Mouse (Mus musculus): ENCODE data around the gene Zfp617.
"Not testable (repeated sequence)": the region's sequence is repeated elsewhere in the genome, so short reads cannot be mapped to it uniquely, and the experiment has no call there.

Zfp617 gene

DNA sequence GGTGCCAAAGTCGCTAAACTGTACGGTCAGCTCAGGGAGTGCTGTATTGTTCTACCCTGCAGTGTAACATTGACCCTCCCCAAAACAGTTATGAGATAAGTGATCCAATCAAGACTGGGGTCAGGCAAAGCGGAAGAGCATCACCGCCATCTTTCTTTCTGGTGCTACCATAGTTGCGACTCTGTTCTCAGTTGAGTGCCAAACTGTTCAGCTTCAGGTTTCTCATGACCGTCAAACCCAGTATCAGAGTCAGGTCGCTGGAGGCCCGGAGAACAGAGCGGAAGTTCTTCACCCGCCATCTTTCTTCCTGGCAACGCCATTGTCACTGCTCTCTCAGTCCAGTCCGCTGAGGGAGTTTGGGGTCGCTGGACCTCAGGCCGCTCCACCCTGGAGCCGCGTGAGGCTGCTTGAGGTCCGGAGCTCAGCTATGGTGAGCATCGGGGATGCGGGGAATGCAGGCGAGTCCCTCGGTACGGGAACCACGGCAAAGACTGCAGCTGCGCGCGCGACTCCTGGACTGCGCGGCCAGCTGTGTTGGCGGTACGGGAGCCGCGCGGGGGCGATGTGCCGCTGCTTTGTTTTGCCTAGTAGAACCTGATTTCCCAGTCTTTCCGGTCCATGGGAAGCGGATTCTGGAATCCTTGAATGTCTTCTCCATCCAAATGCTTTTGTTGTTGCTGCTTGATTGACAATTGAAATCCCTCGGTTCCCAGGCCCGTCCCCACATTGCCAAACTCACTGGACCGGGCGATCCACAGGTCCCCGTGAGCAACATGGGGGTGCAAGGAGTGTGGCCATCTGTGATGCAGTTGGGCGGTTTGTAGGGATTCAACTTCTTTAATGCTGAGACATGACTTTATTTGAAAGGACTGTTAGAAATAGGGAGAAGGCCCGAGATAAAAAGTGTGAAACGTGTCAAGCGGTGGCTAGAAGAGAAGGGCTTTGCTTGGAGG, at the start of gene Zfp617, which contains the start of gene Zfp882:
TSS of gene Zfp617 (plus strand) at position 327 of the 953 bp plus-strand sequence.
TSS of gene Zfp882 (plus strand) at position 300 of the 953 bp plus-strand sequence.
- peak; percentile 79 for DNase-seq (ENCODE audit: low spot score)

- DNase-seq (ENCODE audit: low spot score), result not testable (repeated sequence)
Observed at GRCm38 (mm10) chr8:71861551-71861950, 46.9 kb upstream of the Zfp617 start.

GRCm38 (mm10) chr8:71862038-71862437, 46.4 kb upstream of the Zfp617 start:
- DNase-seq (ENCODE audit: low spot score), result not testable (repeated sequence)

DNA sequence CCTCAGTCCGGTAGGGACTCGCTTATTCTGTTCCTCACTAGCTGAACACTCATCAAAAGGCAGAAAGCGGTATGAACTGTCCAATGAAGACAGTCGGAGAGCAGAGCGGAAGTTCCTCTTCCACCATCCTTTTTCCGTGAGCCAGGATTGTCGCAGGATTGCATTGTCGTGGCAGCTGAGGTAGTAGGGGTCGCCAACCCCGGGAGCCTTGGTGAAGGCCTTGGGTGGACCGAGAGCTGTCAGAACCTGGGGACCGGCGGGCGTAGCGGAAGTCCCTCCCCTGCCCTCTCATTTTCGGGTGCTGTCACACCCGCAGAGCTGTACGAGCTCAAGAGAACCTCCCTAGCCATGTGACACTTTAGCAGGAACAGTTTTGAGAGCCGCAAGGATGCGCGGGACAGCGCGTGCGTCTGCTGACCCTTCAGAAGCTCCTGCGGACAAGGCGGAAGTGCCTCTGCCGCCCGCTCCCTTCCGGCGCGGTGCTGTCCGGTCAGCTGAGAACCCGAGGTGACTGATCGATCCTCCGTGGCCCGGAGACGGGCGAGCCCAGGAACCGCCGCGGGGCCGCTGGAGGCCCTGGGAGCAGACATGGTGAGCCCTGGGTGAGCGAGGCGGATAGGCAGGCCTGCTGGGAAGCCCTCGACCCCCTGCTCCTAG, 26.7 kb upstream of the Zfp617 start, which contains the start of gene Zfp709:
TSS of gene Zfp709 (plus strand) at position 402 of the 657 bp plus-strand sequence.
- peak; percentile 62 for DNase-seq (ENCODE audit: low spot score)

- not testable (repeated sequence) for DNase-seq (ENCODE audit: low spot score)
Observed at GRCm38 (mm10) chr8:71900666-71901065, 7.8 kb upstream of the Zfp617 start.

GRCm38 (mm10) chr8:71903084-71903483, 5.4 kb upstream of the Zfp617 start:
- DNase-seq (ENCODE audit: low spot score), result not testable (repeated sequence)

- no peak for DNase-seq (ENCODE audit: low spot score)
Observed at GRCm38 (mm10) chr8:71906809-71907208, 1.6 kb upstream of the Zfp617 start.

GRCm38 (mm10) chr8:71907798-71908257, 607 bp upstream of the Zfp617 start:
- DNase-seq (ENCODE audit: low spot score), result no peak

DNA sequence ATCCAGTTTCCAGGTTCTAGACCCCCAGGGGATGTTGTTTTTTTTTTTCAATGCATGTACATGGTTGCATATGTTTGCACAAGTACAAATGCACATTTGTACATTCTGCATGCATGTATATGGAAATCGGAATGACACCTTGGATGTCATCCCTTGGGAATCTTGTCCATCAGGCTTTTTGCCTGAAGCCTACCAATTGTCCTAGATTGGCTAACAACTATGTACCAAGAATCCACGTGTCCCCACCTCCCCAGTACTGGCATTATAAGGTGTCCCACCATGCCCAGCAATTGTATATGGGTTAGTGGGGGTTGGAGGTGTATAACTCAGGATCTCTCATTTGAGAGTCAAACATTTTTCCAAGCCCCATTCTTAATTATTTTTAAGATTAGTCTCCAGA, 3.9 kb downstream of the Zfp617 start:
- no peak for DNase-seq (ENCODE audit: low spot score)

DNA sequence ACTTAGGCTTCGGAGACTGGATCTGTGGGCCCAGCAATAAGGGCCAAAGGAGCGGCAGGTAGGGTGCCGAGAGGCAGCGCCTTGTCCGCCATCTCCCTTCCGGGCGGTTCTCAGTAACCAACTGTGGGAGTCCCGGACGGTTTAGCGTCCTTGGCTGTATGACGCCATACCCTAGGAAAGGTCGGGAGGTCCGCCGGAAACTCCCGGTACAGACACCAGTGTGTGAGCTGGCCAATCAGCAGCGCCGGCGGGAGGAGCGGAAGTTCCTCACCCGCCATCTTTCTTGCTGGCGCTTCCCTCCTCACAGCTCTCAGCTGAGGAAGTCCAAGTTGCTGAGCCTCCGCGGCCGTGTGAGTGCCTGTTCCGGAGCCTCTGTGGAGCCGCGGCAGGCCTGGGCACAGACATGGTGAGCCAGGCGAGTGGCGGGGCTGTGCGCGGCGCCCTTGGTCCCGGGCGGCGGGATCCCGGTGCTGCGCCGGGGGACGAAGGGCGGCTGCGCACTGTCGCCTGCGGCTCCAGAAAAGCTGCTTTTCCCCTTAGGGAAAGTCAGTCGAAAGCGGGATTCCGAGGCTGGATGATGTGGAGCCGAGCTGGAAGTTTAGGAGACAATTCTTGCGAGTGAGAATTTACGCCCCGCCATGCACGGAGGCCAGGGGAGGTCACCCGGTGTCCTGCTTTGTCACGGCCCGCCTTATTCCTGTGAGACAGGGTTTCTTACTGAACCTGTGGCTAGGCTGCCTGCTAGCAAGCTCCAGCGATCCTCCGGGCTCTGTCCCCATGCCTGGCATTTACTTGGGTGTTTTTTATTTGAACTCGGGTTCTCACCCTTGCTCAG, 14.3 kb downstream of the Zfp617 start:
- peak; percentile 94 for DNase-seq (ENCODE audit: low spot score)

- DNase-seq (ENCODE audit: low spot score), result no peak
Observed at GRCm38 (mm10) chr8:71925791-71926190, 17.4 kb downstream of the Zfp617 start.

DNA sequence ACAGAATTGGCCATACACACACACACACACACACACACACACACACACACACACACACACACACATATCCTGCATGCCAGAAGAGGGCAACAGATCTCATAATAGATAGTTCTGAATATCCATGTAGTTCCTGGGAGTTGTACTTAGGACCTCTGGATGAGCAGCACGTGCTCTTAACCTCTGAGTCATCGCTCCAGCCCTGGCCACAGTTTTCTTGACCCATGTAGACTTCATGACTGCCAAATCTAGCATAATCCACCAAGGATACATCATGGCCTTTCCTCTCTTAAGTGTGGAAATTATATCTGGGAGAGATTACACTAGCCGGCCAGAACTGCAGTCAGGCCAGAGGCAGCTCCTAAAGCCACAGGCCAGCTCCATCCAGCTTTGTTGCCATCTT, 18.1 kb downstream of the Zfp617 start:
- DNase-seq (ENCODE audit: low spot score), result no peak

DNA sequence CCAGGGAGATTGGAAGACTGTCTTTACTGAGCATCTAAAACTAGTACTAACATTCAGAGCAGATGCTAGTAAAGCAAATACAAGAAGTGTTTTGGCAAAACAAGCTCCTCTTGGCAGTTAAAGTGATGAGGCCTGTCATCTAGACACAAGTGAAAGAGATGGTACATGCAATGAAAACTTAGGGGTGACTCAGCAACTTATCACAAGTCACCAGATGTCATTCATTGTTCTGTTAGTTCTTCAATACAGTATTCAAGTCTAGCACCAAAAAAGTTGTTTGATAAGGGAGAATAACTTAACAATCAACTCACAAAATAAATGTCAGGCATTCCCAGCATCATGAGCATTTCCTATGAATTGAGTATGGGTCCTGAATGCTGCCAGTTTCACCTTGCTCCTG, 19.3 kb downstream of the Zfp617 start:
- DNase-seq (ENCODE audit: low spot score), result no peak

- not testable (repeated sequence) for DNase-seq (ENCODE audit: low spot score)
Observed at GRCm38 (mm10) chr8:71938037-71938436, 29.6 kb downstream of the Zfp617 start.

GRCm38 (mm10) chr8:71940293-71941208, 32.1 kb downstream of the Zfp617 start:
- no peak for DNase-seq (ENCODE audit: low spot score)

- DNase-seq (ENCODE audit: low spot score), result no peak
Observed at GRCm38 (mm10) chr8:71941776-71942175, 33.3 kb downstream of the Zfp617 start.

- no peak for DNase-seq (ENCODE audit: low spot score)
Observed at GRCm38 (mm10) chr8:71948624-71949023, 40.2 kb downstream of the Zfp617 start.

DNA sequence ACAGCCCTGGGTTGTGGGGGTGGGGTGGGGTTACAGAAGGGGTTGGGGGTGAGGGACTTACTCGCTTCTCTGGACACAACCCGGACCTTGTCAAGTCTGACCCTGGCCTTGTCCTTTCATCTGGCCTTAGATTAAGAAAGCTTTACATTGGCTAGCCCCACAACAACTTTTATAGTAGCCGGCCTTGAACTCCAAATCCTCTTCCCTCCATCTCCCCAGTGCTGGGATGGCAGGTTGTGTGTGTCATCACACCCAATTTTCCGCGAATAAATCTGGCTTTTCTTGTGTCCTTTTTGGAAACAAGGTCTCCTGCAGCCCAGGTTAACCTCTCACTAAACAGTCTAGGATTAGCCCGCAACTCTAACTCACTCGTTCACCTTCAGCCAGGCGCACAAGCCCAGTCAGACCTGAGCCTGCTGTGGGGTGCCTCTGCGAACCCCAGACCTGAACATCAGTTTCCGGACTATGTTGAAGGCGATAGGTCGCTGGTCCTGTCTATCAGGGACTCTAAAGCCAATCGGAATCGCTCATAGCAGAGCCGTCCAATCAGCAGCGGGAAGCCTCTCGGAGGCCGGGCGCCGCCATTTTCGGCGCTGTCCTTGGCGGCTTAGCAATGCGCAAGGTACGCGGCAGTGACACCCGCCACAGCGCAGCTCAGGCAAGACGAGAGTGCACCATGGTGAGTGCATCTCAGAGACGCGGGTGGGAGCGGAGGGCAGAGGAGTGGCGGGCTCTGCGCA, 42.2 kb downstream of the Zfp617 start, which contains the start of gene Zfp961:
TSS of gene Zfp961 (plus strand) at position 557 of the 740 bp plus-strand sequence.
- peak; percentile 95 for DNase-seq (ENCODE audit: low spot score)

DNA sequence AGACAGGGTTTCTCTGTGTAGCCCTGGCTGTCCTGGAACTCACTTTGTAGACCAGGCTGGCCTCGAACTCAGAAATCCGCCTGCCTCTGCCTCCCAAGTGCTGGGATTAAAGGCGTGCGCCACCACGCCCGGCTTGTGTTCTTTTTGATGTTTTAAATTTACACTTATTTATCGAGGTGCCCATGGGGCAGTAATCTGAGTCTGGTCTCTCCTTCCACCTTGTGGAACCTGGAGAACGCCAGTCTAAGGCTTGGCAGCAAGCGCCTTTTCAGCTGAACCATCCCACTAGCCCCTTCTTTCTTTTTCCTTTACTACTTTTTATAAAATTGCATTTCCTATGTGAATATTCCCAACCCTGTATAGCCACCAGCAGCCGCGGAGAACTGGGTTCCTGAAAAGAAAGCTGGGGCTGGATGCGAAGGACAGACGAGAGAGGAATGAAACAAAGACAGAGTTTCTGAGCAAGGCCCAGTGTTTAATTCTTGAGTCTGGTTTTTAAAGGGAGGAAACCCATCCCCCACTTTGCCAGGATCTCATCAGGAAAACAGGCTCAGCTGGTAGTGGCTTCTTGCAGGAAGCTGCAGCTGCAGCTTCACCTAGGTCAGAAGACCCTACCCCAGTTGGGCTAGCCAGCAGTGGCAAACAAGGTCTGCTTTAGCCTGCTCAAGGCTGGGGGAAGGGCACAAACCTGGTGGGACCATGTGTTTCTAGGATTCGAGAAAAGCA, 43.2 kb downstream of the Zfp617 start:
- DNase-seq (ENCODE audit: low spot score), result no peak
